Mouse (Mus musculus) 3T3-L1 (cell line): ENCODE results near the gene Plcxd3.

Experiments used
- DNase-seq: peaks from one replicate; pipeline ENCODE4 v3.0.0-alpha.2; 2015; ENCODE audit warnings: low read depth, low spot score

Plcxd3 gene

GRCm38 (mm10) chr15:4375423-4376220, at the start of gene Plcxd3:
Plcxd3 (plus strand) TSS chr15:4375491.
- no peak for DNase-seq

- no peak for DNase-seq
These were observed 43.4 kb upstream of the Plcxd3 start for GRCm38 (mm10) chr15:4331867-4332266.

GRCm38 (mm10) chr15:4341620-4342019, 33.7 kb upstream of the Plcxd3 start:
- DNase-seq: no peak

- DNase-seq: no peak
These were observed 26.3 kb upstream of the Plcxd3 start for GRCm38 (mm10) chr15:4348816-4349553.

- DNase-seq: no peak
These were observed 18.9 kb upstream of the Plcxd3 start for GRCm38 (mm10) chr15:4356397-4356796.

GRCm38 (mm10) chr15:4357706-4358105, 17.6 kb upstream of the Plcxd3 start:
- no peak for DNase-seq

- DNase-seq: peak; percentile 31
These were observed 7.5 kb upstream of the Plcxd3 start for GRCm38 (mm10) chr15:4367801-4368200.

GRCm38 (mm10) chr15:4374453-4374990, 769 bp upstream of the Plcxd3 start:
- no peak for DNase-seq

GRCm38 (mm10) chr15:4375031-4375422, 264 bp upstream of the Plcxd3 start:
- DNase-seq: no peak

GRCm38 (mm10) chr15:4376221-4376631, 935 bp downstream of the Plcxd3 start:
- no peak for DNase-seq

GRCm38 (mm10) chr15:4378766-4379165, 3.5 kb downstream of the Plcxd3 start:
- DNase-seq: no peak

GRCm38 (mm10) chr15:4387774-4388173, 12.5 kb downstream of the Plcxd3 start:
- DNase-seq: no peak

GRCm38 (mm10) chr15:4400096-4400495, 24.8 kb downstream of the Plcxd3 start:
- DNase-seq: no peak

- no peak for DNase-seq
These were observed 36.0 kb downstream of the Plcxd3 start for GRCm38 (mm10) chr15:4411333-4411732.

- DNase-seq: no peak
These were observed 64.8 kb downstream of the Plcxd3 start for GRCm38 (mm10) chr15:4440081-4440480.

- no peak for DNase-seq
These were observed 120.9 kb downstream of the Plcxd3 start for GRCm38 (mm10) chr15:4496182-4496581.

- DNase-seq: no peak
These were observed 121.7 kb downstream of the Plcxd3 start for GRCm38 (mm10) chr15:4496984-4497383.

- DNase-seq: no peak
These were observed 122.7 kb downstream of the Plcxd3 start for GRCm38 (mm10) chr15:4498036-4498435.

- no peak for DNase-seq
These were observed 128.1 kb downstream of the Plcxd3 start for GRCm38 (mm10) chr15:4503366-4503765.

- no peak for DNase-seq
These were observed 128.5 kb downstream of the Plcxd3 start for GRCm38 (mm10) chr15:4503826-4504225.

- no peak for DNase-seq
These were observed 139.4 kb downstream of the Plcxd3 start for GRCm38 (mm10) chr15:4514724-4515123.

GRCm38 (mm10) chr15:4524598-4524997, 149.3 kb downstream of the Plcxd3 start:
- DNase-seq: no peak

- no peak for DNase-seq
These were observed 158.4 kb downstream of the Plcxd3 start for GRCm38 (mm10) chr15:4533700-4534099.
